Mouse (Mus musculus) limb, embryonic 15.5 days (tissue): Measurements from ENCODE around the gene Ddx17. TPM values are rescaled to one million over a fixed set of nuclear protein-coding genes. Genes with fewer than 3 reads are reported as not detected.

Source experiments
- ATAC-seq: fragments of 200-750 bp; cut with Nextera tagmentation; 2 replicates; pipeline ENCODE4 v1.8.0; 2017; ENCODE audit warnings: low read depth, moderate TSS enrichment; ENCODE audit not compliant: insufficient number of reproducible peaks, low FRiP score, low TSS enrichment
- H3K27ac ChIP-seq: fragments of 300-500 bp; sonication (generic); 2 replicates; pipeline ENCODE4 v1.5.1; 2015; ENCODE audit warnings: moderate library complexity, mild to moderate bottlenecking, inconsistent platforms
- H3K27me3 ChIP-seq: fragments of 300-500 bp; sonication (generic); 2 replicates; pipeline ENCODE4 v1.6.1; 2015; ENCODE audit warnings: inconsistent platforms
- H3K36me3 ChIP-seq: fragments of 300-500 bp; sonication (generic); 2 replicates; pipeline ENCODE4 v1.6.1; 2015; ENCODE audit warnings: inconsistent platforms
- H3K4me1 ChIP-seq: fragments of 300-500 bp; sonication (generic); 2 replicates; pipeline ENCODE4 v1.6.1; 2015; ENCODE audit warnings: inconsistent platforms
- H3K4me2 ChIP-seq: fragments of 300-500 bp; sonication (generic); 2 replicates; pipeline ENCODE4 v1.6.1; 2015; ENCODE audit warnings: mild to moderate bottlenecking, inconsistent platforms
- H3K4me3 ChIP-seq: fragments of 300-500 bp; sonication (generic); 2 replicates; pipeline ENCODE4 v1.5.1; 2015; ENCODE audit warnings: mild to moderate bottlenecking, inconsistent platforms
- H3K9ac ChIP-seq: fragments of 300-500 bp; sonication (generic); 2 replicates; pipeline ENCODE4 v1.6.1; 2015; ENCODE audit warnings: inconsistent platforms
- H3K9me3 ChIP-seq: fragments of 300-500 bp; sonication (generic); 2 replicates; pipeline ENCODE4 v1.6.1; 2016; ENCODE audit warnings: inconsistent platforms
- WGBS: fragments of 180-500 bp; shearing (Covaris S2); methylation state at CpG from one replicate; pipeline ENCODE4 v1.1.7; 2015; 5-methylcytosine and 5-hydroxymethylcytosine counted together
- polyA plus RNA-seq: library from polyadenylated mRNA; unstranded; fragments of >200 nt; fragmentation: Nextera tagmentation; extraction: Ambion mirVana; gene quantifications from 2 replicates; pipeline ENCODE4 v1.2.1, GENCODE M21; 2015

Ddx17 gene
- polyA plus RNA-seq, 1 experiment from 2014 or later, result 54.0 TPM

DNA sequence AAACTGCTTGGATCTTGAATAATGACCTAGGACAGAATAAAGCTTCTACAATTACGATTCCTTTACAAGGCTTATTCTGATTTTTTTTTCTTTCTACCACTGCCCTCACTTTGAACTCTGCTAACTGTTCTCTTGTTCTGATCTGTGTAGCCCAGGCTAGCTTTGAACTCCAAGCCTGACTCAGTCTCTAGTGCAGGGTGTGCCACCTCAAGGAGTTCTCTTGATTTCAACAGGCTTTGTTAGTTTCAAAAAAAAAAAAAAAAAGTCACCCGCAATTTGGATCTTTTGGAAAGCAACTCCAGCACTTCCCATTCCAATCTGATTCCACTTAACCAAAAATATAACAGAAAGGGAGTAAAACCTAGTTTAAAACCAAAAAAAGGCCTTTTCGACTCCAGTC, 1.0 kb downstream of the Ddx17 start:
- no peaks in the 10 kb centered on the region for H3K27me3 ChIP-seq
- H3K9ac ChIP-seq, result peak overlapping the region; percentile 95
- H3K9me3 ChIP-seq, result no peaks in the 10 kb centered on the region
- H3K4me2 ChIP-seq, result peak overlapping the region; percentile 62
- H3K36me3 ChIP-seq, result peaks cover 36% of the 10 kb centered on the region
- H3K27ac ChIP-seq, result peak overlapping the region; percentile 99
- H3K4me1 ChIP-seq, result peaks cover 24% of the 10 kb centered on the region
- H3K4me3 ChIP-seq, result peak overlapping the region; percentile 87
- ATAC-seq, result no peak
- 2% methylated on average over 3 of the region's 3 CpGs for WGBS

GRCm38 (mm10) chr15:79543968-79544367, 2.6 kb downstream of the Ddx17 start:
- 0 out of 2 replicates have a peak overlapping the region, but pooled peaks have one; percentile 87 for H3K4me3 ChIP-seq
- ATAC-seq, result no peak
- no peaks in the 10 kb centered on the region for H3K27me3 ChIP-seq
- H3K4me1 ChIP-seq, result peaks cover 25% of the 10 kb centered on the region
- H3K9me3 ChIP-seq, result no peaks in the 10 kb centered on the region
- WGBS, result 74% methylated on average over 3 of the region's 3 CpGs
- no peak overlapping the region for H3K9ac ChIP-seq
- no peak overlapping the region for H3K27ac ChIP-seq
- peak overlapping the region; percentile 62 for H3K4me2 ChIP-seq
- H3K36me3 ChIP-seq, result peaks cover 51% of the 10 kb centered on the region

GRCm38 (mm10) chr15:79533796-79534195, 12.7 kb downstream of the Ddx17 start:
- H3K9ac ChIP-seq, result no peak overlapping the region
- 83% methylated on average over 3 of the region's 3 CpGs for WGBS
- H3K4me3 ChIP-seq, result no peak overlapping the region
- H3K9me3 ChIP-seq, result no peaks in the 10 kb centered on the region
- no peak overlapping the region for H3K4me2 ChIP-seq
- H3K27me3 ChIP-seq, result no peaks in the 10 kb centered on the region
- H3K27ac ChIP-seq, result no peak overlapping the region
- peaks cover 14% of the 10 kb centered on the region for H3K4me1 ChIP-seq
- peaks cover 91% of the 10 kb centered on the region for H3K36me3 ChIP-seq
- ATAC-seq, result no peak

- Histone ChIP-seq H3K4me2 (no peak overlapping the region), H3K27ac (no peak overlapping the region), H3K9ac (no peak overlapping the region), H3K27me3 (no peaks in the 10 kb centered on the region), H3K4me1 (peaks cover 18% of the 10 kb centered on the region), H3K9me3 (no peaks in the 10 kb centered on the region), H3K36me3 (peaks cover 89% of the 10 kb centered on the region), H3K4me3 (no peak overlapping the region)
- ATAC-seq, result peak; percentile 12; the same call in 1 of the 2 replicates
- 60% methylated on average over 7 of the region's 7 CpGs for WGBS
Measured at GRCm38 (mm10) chr15:79529935-79530334, 16.6 kb downstream of the Ddx17 start.

DNA sequence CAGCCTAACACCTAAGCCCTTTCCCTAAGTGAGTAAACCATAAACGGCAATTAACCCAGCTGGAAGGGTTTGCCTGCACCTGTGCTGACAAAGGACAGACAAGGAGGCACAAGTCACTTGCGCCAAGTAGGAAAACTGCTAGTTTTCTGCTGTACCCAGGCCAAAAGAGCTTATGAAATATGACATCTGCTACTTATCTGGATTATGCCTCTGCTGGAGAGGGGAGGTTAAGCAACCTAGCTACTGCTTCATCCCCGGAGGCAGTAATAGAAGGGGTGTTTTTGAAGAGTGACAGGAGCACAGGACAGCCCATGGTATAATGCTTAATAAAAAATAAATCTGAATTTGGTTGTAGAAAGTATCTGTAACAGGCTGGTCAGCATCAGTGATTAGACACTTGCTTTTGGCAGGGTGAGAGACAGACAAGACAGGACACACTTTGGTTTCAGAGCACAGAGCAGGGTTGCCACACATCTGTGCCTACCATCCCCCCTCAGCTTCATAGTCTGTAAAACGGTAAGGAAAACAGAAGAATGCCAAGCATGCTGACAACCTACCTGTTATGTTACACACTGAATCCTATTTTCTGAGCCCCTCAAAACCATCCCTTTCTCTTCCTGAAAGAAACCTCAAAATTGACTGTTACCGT, 18.4 kb downstream of the Ddx17 start:
- Histone ChIP-seq H3K27ac (0 out of 2 replicates have a peak overlapping the region, but pooled peaks have one; percentile 33), H3K4me2 (no peak overlapping the region), H3K4me3 (no peak overlapping the region), H3K4me1 (peaks cover 13% of the 10 kb centered on the region), H3K27me3 (no peaks in the 10 kb centered on the region), H3K36me3 (peaks cover 91% of the 10 kb centered on the region), H3K9ac (no peak overlapping the region), H3K9me3 (no peaks in the 10 kb centered on the region)
- no peak for ATAC-seq
- WGBS, result 43% methylated on average over 5 of the region's 5 CpGs

DNA sequence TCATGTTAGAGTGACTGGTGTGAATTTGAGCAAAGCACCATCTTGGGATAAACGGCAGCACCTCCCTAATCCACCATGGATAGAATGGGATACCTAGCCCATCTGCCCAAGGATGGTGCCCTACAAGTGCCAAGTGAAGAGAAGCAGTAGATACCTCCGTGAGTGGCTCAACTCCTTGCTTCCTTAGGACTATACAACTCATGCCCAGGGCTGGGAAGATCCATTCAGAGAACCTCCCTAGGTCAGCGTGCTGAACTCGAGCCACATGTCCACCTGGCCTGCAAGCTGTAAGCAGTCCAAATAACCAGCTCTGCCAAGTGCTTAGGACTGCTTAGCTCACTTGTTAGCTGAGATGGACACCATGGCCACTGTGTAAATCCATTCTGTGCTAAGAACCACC, 19.3 kb downstream of the Ddx17 start:
- H3K4me1 ChIP-seq, result peaks cover 13% of the 10 kb centered on the region
- WGBS, result 81% methylated on average over 4 of the region's 4 CpGs
- ATAC-seq, result no peak
- H3K4me2 ChIP-seq, result no peak overlapping the region
- H3K4me3 ChIP-seq, result no peak overlapping the region
- H3K36me3 ChIP-seq, result peaks cover 93% of the 10 kb centered on the region
- H3K9me3 ChIP-seq, result no peaks in the 10 kb centered on the region
- no peaks in the 10 kb centered on the region for H3K27me3 ChIP-seq
- H3K27ac ChIP-seq, result peak overlapping the region; percentile 47; the same call in 1 of the 2 replicates
- H3K9ac ChIP-seq, result no peak overlapping the region

GRCm38 (mm10) chr15:79525979-79526768, 20.4 kb downstream of the Ddx17 start:
- H3K4me3 ChIP-seq, result no peak overlapping the region
- H3K27me3 ChIP-seq, result no peaks in the 10 kb centered on the region
- H3K36me3 ChIP-seq, result peaks cover 88% of the 10 kb centered on the region
- WGBS, result 47% methylated on average over 9 of the region's 9 CpGs
- peak overlapping the region; percentile 47 for H3K27ac ChIP-seq
- no peak overlapping the region for H3K9ac ChIP-seq
- no peak for ATAC-seq
- peaks cover 13% of the 10 kb centered on the region for H3K4me1 ChIP-seq
- no peaks in the 10 kb centered on the region for H3K9me3 ChIP-seq
- no peak overlapping the region for H3K4me2 ChIP-seq

- Histone ChIP-seq H3K9ac (no peak overlapping the region), H3K36me3 (peaks cover 84% of the 10 kb centered on the region), H3K27ac (0 out of 2 replicates have a peak overlapping the region, but pooled peaks have one; percentile 47), H3K4me1 (peaks cover 13% of the 10 kb centered on the region), H3K9me3 (no peaks in the 10 kb centered on the region), H3K4me3 (no peak overlapping the region), H3K27me3 (no peaks in the 10 kb centered on the region), H3K4me2 (no peak overlapping the region)
- 85% methylated on average over 5 of the region's 5 CpGs for WGBS
- ATAC-seq, result no peak
Measured at GRCm38 (mm10) chr15:79525564-79525963, 21.0 kb downstream of the Ddx17 start.

- H3K36me3 ChIP-seq, result peaks cover 28% of the 10 kb centered on the region
- H3K27me3 ChIP-seq, result peaks cover 5% of the 10 kb centered on the region; the same call in 1 of the 2 replicates
- H3K4me3 ChIP-seq, result peak overlapping the region; percentile 5; the same call in 1 of the 2 replicates
- 45% methylated on average over 16 of the region's 16 CpGs for WGBS
- H3K4me1 ChIP-seq, result peaks cover 38% of the 10 kb centered on the region
- peak overlapping the region; percentile 69; the same call in 1 of the 2 replicates for H3K4me2 ChIP-seq
- H3K9ac ChIP-seq, result no peak overlapping the region
- no peak overlapping the region for H3K27ac ChIP-seq
- H3K9me3 ChIP-seq, result no peaks in the 10 kb centered on the region
- no peak for ATAC-seq
Measured at GRCm38 (mm10) chr15:79519400-79520220, 26.9 kb downstream of the Ddx17 start.

- no peak overlapping the region for H3K27ac ChIP-seq
- H3K9me3 ChIP-seq, result no peaks in the 10 kb centered on the region
- WGBS, result 81% methylated on average over 3 of the region's 3 CpGs
- H3K4me2 ChIP-seq, result peak overlapping the region; percentile 69
- ATAC-seq, result no peak
- H3K27me3 ChIP-seq, result peaks cover 14% of the 10 kb centered on the region; the same call in 1 of the 2 replicates
- H3K4me1 ChIP-seq, result peaks cover 46% of the 10 kb centered on the region
- H3K36me3 ChIP-seq, result peaks cover 18% of the 10 kb centered on the region
- no peak overlapping the region for H3K9ac ChIP-seq
- peak overlapping the region; percentile 70 for H3K4me3 ChIP-seq
Measured at GRCm38 (mm10) chr15:79518571-79518970, 28.0 kb downstream of the Ddx17 start.

DNA sequence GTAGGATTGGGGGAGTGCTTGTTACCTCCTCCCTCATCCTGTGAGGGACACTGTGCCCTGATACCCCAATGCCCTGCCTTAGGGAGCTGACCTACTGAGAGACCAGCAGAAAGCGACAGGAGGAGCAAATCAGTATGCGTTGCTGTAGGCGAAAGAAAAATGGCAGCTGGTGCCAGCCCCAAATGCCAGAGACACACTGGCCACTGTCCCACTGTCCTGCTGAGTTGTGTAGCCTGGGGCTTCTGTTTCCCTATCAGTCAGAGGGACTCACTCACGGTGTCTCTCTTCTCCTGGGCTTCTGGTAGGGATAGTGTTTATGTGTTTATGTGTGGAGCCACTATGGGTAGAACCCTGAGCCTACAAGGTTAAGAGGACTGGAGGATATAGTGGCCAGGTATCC, 28.8 kb downstream of the Ddx17 start:
- Histone ChIP-seq H3K36me3 (peaks cover 9% of the 10 kb centered on the region), H3K9ac (no peak overlapping the region), H3K4me3 (peak overlapping the region; percentile 70), H3K27me3 (peaks cover 19% of the 10 kb centered on the region; the same call in 1 of the 2 replicates), H3K4me1 (peaks cover 49% of the 10 kb centered on the region), H3K27ac (no peak overlapping the region), H3K9me3 (no peaks in the 10 kb centered on the region), H3K4me2 (peak overlapping the region; percentile 69)
- ATAC-seq, result no peak
- 77% methylated on average over 4 of the region's 4 CpGs for WGBS
